Mouse (Mus musculus) erythroblast, embryonic 14.5 days (primary cell): ENCODE results near the gene Polr2b. TPM values are rescaled to one million over a fixed set of nuclear protein-coding genes. Genes with fewer than 3 reads are reported as not detected.

Source experiments
- H3K27me3 ChIP-seq: 2 replicates; pipeline ENCODE4 v1.6.1; 2012; ENCODE audit warnings: inconsistent platforms; ENCODE audit not compliant: control insufficient read depth
- H3K36me3 ChIP-seq: 2 replicates; pipeline ENCODE4 v1.6.1; 2012; ENCODE audit warnings: mild to moderate bottlenecking, inconsistent platforms; ENCODE audit not compliant: control insufficient read depth
- H3K4me1 ChIP-seq: 2 replicates; pipeline ENCODE4 v1.6.1; 2012; ENCODE audit warnings: inconsistent platforms; ENCODE audit not compliant: control insufficient read depth
- H3K4me3 ChIP-seq: replicated peaks from 2 replicates; pipeline ENCODE3; 2012; ENCODE audit warnings: moderate library complexity, mild to moderate bottlenecking, inconsistent platforms
- H3K9me3 ChIP-seq: 2 replicates; pipeline ENCODE4 v1.6.1; 2012; ENCODE audit warnings: low read length, inconsistent platforms, mixed read lengths; ENCODE audit not compliant: control insufficient read depth
- GATA1 ChIP-seq: IDR thresholded peaks from 2 replicates; pipeline ENCODE4 v1.6.1; 2012; ENCODE audit warnings: low read length, inconsistent platforms, mixed read lengths
- TAL1 ChIP-seq: IDR thresholded peaks from 3 replicates; pipeline ENCODE4 v1.6.1; 2012; ENCODE audit warnings: low read length, inconsistent platforms, mixed read lengths
- polyA plus RNA-seq: library from polyadenylated mRNA; stranded (reverse); fragments of >175 nt; gene quantifications from 2 replicates; pipeline ENCODE4 v1.2.3, GENCODE M21; 2012

Gene Polr2b
- polyA plus RNA-seq, 1 experiment = 0.27 TPM

DNA sequence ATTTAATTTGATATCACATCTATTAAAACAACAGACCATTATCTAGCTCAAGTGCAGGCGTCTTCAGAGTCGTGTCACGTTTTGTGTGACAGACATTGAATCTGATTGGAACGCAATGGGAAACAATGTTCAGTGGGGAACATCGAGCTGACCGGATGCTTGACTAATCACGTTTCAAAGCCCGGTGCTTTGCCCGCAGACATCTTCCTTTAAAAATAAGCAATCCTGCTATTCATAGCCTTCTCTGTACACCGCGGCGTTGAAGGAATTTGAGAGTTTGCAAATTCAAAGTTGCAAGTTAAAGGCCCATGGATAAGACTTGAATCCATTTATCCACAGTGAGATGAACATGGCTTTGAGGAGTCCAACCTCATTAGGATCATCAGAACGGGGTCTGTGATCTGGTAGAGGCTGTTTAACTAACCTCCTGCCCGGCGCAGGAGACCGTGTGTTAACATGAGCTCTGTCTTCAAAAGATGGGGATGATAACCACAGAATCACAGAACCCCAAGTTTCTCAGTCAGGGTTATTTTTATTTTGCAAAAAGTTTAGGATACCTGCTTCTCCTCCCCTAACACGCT, 70.5 kb downstream of the Polr2b start:
- Histone ChIP-seq H3K4me1 (no peaks in the 10 kb centered on the region), H3K4me3 (no peak overlapping the region), H3K27me3 (no peaks in the 10 kb centered on the region), H3K36me3 (no peaks in the 10 kb centered on the region), H3K9me3 (no peaks in the 10 kb centered on the region)
- TF ChIP-seq TAL1 (no peak), GATA1 (no peak)

- no peaks in the 10 kb centered on the region for H3K4me1 ChIP-seq
- no peak overlapping the region for H3K4me3 ChIP-seq
- no peaks in the 10 kb centered on the region for H3K36me3 ChIP-seq
- no peaks in the 10 kb centered on the region for H3K9me3 ChIP-seq
- no peaks in the 10 kb centered on the region for H3K27me3 ChIP-seq
- no peak for TF ChIP-seq GATA1
- no peak for TF ChIP-seq TAL1
Measured at GRCm38 (mm10) chr5:77381283-77381682, 71.3 kb downstream of the Polr2b start.

DNA sequence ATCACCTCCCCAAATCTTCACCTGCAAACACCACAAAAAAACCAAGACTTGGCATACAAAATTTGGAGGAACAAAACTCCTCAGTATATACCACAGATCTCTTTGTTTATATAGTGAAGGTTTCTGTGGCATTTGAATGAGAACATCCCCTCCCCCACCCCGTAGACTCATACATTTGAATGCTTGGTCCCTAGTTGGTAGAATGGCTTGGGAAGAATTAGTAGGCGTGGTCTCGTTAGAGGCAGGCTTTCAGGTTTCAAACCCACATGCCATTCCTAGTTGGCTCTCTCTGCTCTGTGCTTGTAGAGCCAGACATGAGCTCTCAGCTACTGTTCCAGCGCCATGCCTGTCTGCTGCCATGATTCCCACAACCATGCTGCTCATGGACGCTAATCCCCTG, 71.7 kb downstream of the Polr2b start:
- no peaks in the 10 kb centered on the region for H3K4me1 ChIP-seq
- H3K4me3 ChIP-seq = no peak overlapping the region
- no peaks in the 10 kb centered on the region for H3K36me3 ChIP-seq
- no peaks in the 10 kb centered on the region for H3K9me3 ChIP-seq
- no peaks in the 10 kb centered on the region for H3K27me3 ChIP-seq
- TF ChIP-seq TAL1 = no peak
- no peak for TF ChIP-seq GATA1

DNA sequence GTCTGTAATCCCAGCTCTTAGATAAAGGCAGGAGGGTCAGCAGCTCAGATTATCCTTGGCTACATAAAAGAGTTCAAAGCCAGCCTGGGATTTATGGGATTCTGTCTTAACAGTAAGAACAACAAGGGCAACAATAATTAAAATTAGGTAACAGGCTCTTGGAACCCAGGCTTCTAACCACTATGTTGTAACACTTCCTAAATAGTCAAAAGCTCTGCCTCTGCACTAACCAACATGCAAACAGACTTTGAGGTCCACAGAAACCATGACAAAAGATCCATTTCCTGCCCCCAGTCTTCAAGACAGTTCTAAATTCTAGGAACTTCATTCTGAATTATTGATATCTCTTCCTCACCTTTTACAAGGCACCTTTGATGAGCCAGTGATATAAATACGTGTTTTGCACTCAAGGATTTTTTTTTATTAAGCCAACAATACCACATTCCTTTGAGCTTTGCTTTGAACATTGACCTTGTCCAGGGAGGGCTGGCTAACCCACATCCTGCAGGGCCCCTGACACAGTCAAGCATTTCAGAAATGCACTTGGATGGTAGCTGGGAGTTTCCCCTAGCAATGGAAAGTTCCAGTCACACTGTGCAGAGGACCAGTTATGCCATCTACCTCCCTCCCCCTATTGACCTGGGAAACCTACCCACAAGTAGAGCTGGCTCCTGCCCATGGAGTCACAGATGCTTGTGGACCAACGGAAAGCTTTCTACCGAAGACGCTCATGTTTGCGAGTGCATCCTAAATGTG, 74.0 kb downstream of the Polr2b start:
- H3K36me3 ChIP-seq = no peaks in the 10 kb centered on the region
- H3K27me3 ChIP-seq = no peaks in the 10 kb centered on the region
- no peak overlapping the region for H3K4me3 ChIP-seq
- no peaks in the 10 kb centered on the region for H3K4me1 ChIP-seq
- H3K9me3 ChIP-seq = no peaks in the 10 kb centered on the region
- TF ChIP-seq GATA1 (no peak), TAL1 (no peak)

GRCm38 (mm10) chr5:77384724-77385123, 74.8 kb downstream of the Polr2b start:
- no peaks in the 10 kb centered on the region for H3K9me3 ChIP-seq
- TF ChIP-seq TAL1 = no peak
- no peak for TF ChIP-seq GATA1
- no peaks in the 10 kb centered on the region for H3K36me3 ChIP-seq
- no peaks in the 10 kb centered on the region for H3K4me1 ChIP-seq
- H3K4me3 ChIP-seq = no peak overlapping the region
- H3K27me3 ChIP-seq = no peaks in the 10 kb centered on the region

GRCm38 (mm10) chr5:77385221-77385620, 75.3 kb downstream of the Polr2b start:
- no peaks in the 10 kb centered on the region for H3K27me3 ChIP-seq
- no peaks in the 10 kb centered on the region for H3K9me3 ChIP-seq
- TF ChIP-seq TAL1 = no peak
- TF ChIP-seq GATA1 = no peak
- H3K36me3 ChIP-seq = no peaks in the 10 kb centered on the region
- no peak overlapping the region for H3K4me3 ChIP-seq
- H3K4me1 ChIP-seq = no peaks in the 10 kb centered on the region

GRCm38 (mm10) chr5:77385900-77386595, 76.1 kb downstream of the Polr2b start:
- no peaks in the 10 kb centered on the region for H3K27me3 ChIP-seq
- H3K4me1 ChIP-seq = no peaks in the 10 kb centered on the region
- H3K4me3 ChIP-seq = no peak overlapping the region
- H3K9me3 ChIP-seq = no peaks in the 10 kb centered on the region
- TF ChIP-seq TAL1 = no peak
- TF ChIP-seq GATA1 = no peak
- H3K36me3 ChIP-seq = no peaks in the 10 kb centered on the region

GRCm38 (mm10) chr5:77386596-77387413, 76.9 kb downstream of the Polr2b start:
- TF ChIP-seq TAL1 = no peak
- no peak for TF ChIP-seq GATA1
- H3K27me3 ChIP-seq = no peaks in the 10 kb centered on the region
- H3K9me3 ChIP-seq = no peaks in the 10 kb centered on the region
- H3K4me3 ChIP-seq = no peak overlapping the region
- H3K4me1 ChIP-seq = no peaks in the 10 kb centered on the region
- no peaks in the 10 kb centered on the region for H3K36me3 ChIP-seq

DNA sequence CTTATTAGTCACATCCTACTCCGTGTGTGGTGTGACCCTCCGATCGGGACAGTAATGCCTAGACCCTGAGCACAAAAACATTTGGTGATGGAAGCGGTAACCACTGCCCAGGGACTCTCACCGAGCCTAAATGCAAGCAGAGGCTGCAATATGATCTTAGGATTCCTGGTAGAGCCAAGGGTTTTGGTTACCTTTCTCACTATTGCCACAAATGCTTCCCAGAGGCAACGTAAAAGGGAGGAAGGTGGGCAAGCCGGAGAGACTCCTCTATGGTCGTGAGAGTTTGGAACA, 77.4 kb downstream of the Polr2b start:
- no peak overlapping the region for H3K4me3 ChIP-seq
- H3K36me3 ChIP-seq = no peaks in the 10 kb centered on the region
- H3K4me1 ChIP-seq = no peaks in the 10 kb centered on the region
- TF ChIP-seq GATA1 (no peak), TAL1 (no peak)
- H3K27me3 ChIP-seq = no peaks in the 10 kb centered on the region
- no peaks in the 10 kb centered on the region for H3K9me3 ChIP-seq
